ENCODE assay signal across 18 mouse cellular contexts in genomic region chr4:47284874-47285273, GRCm38 (mm10).
DNase-seq lines count a peak whose midpoint lies in the region; ATAC-seq and TF ChIP-seq lines count a peak whose summit lies in the region.
"Had no signal": no experiment of that assay in that cellular context is flagged by ENCODE, and none has a peak within 500 bp of the region (broad histone marks: within the 10 kb centered on the region; RNA-seq: fewer than 3 reads in every experiment).

No protein-coding gene starts in this region.

- TF ChIP-seq CTCF in gastrocnemius, adult 2 months (IDR thresholded peaks at IDR 0.05): no peak
- TF ChIP-seq CTCF in liver, postnatal 0 days (IDR thresholded peaks at IDR 0.05; ENCODE audit: low read depth): no peak

- WGBS in liver, postnatal 0 days (ENCODE audit: insufficient replicate concordance): 38% methylated on average over 9 of the region's 9 CpGs
- 61% methylated on average over 9 of the region's 9 CpGs for WGBS in embryonic facial prominence, embryonic 10.5 days
- WGBS in limb, embryonic 13.5 days: 28% methylated on average over 9 of the region's 9 CpGs

- no peaks in the 10 kb centered on the region for H3K4me1 ChIP-seq in liver, postnatal 0 days (ENCODE audit: insufficient read depth)
- H3K4me1 ChIP-seq in embryonic facial prominence, embryonic 10.5 days: peaks cover 16% of the 10 kb centered on the region
- H3K4me1 ChIP-seq in limb, embryonic 13.5 days: peaks cover 22% of the 10 kb centered on the region
- H3K4me1 ChIP-seq: midbrain, embryonic 13.5 days had no signal

- peak overlapping the region; percentile 58 for H3K27ac ChIP-seq in gastrocnemius, adult 2 months
- no peak overlapping the region for H3K27ac ChIP-seq in liver, postnatal 0 days (ENCODE audit: low read depth)
- no peak overlapping the region for H3K27ac ChIP-seq in embryonic facial prominence, embryonic 10.5 days (replicated peaks)
- no peak overlapping the region for H3K27ac ChIP-seq in limb, embryonic 13.5 days
- H3K27ac ChIP-seq: forebrain, embryonic 13.5 days; limb, embryonic 12.5 days; midbrain, embryonic 13.5 days; stomach, embryonic 15.5 days had no signal

- no peak for TF ChIP-seq EP300 in liver, postnatal 0 days (IDR thresholded peaks at IDR 0.05; ENCODE audit: low read depth)

- DNase-seq in gastrocnemius, adult 2 months: peak; percentile 51
- DNase-seq in gastrocnemius, postnatal 10 days: no peak
- peak; percentile 27 for DNase-seq in liver
- DNase-seq in liver, postnatal 0 days: no peak
- peak; percentile 31 for DNase-seq in embryonic facial prominence, embryonic 10.5 days (ENCODE audit: low spot score)
- DNase-seq in right cerebral cortex, postnatal 14 days: no peak
- DNase-seq: adrenal gland, adult 8-10 months; cerebellum, adult 8-10 months; gastrocnemius, postnatal 14 days; lung, postnatal 36 days had no signal

- H3K4me2 ChIP-seq in liver, postnatal 0 days (ENCODE audit: low read depth, low read length): no peak overlapping the region
- H3K4me2 ChIP-seq in limb, embryonic 13.5 days (replicated peaks): no peak overlapping the region
- H3K4me2 ChIP-seq: embryonic facial prominence, embryonic 12.5 days; forebrain, embryonic 13.5 days; limb, embryonic 12.5 days; midbrain, embryonic 13.5 days; stomach, embryonic 15.5 days had no signal

- H3K36me3 ChIP-seq in liver, postnatal 0 days (replicated peaks; ENCODE audit: insufficient read depth, low read length): no peaks in the 10 kb centered on the region
- H3K36me3 ChIP-seq in embryonic facial prominence, embryonic 10.5 days (replicated peaks): no peaks in the 10 kb centered on the region
- no peaks in the 10 kb centered on the region for H3K36me3 ChIP-seq in limb, embryonic 13.5 days
- H3K36me3 ChIP-seq: embryonic facial prominence, embryonic 12.5 days; limb, embryonic 12.5 days; midbrain, embryonic 13.5 days; stomach, embryonic 15.5 days had no signal

- no peaks in the 10 kb centered on the region for H3K9me3 ChIP-seq in liver, postnatal 0 days (ENCODE audit: low read length)
- H3K9me3 ChIP-seq in embryonic facial prominence, embryonic 10.5 days: no peaks in the 10 kb centered on the region
- no peaks in the 10 kb centered on the region for H3K9me3 ChIP-seq in limb, embryonic 13.5 days
- H3K9me3 ChIP-seq: embryonic facial prominence, embryonic 12.5 days; forebrain, embryonic 13.5 days; limb, embryonic 12.5 days; midbrain, embryonic 13.5 days; stomach, embryonic 15.5 days had no signal

- intact Hi-C loops in gastrocnemius, adult 2 months (cut with DNase I): no loop called here

- H3K9ac ChIP-seq in liver, postnatal 0 days (replicated peaks): no peak overlapping the region
- no peak overlapping the region for H3K9ac ChIP-seq in limb, embryonic 13.5 days
- H3K9ac ChIP-seq: embryonic facial prominence, embryonic 12.5 days; forebrain, embryonic 13.5 days; limb, embryonic 12.5 days; midbrain, embryonic 13.5 days; stomach, embryonic 15.5 days had no signal

- ATAC-seq in liver, postnatal 0 days: no peak
- peak; percentile 37; the same call in 1 of the 2 replicates for ATAC-seq in limb, embryonic 13.5 days (ENCODE audit: low FRiP score, low read depth)
- no peak for ATAC-seq in monocyte, adult 5-6 weeks (replicated peaks; ENCODE audit: insufficient number of reproducible peaks, low FRiP score, low TSS enrichment, poor library complexity, severe bottlenecking)
- ATAC-seq: intestine, postnatal 0 days; midbrain, embryonic 13.5 days had no signal

- no peak overlapping the region for H3K4me3 ChIP-seq in gastrocnemius, adult 2 months
- no peak overlapping the region for H3K4me3 ChIP-seq in liver, postnatal 0 days (ENCODE audit: low read depth, low read length)
- H3K4me3 ChIP-seq in embryonic facial prominence, embryonic 10.5 days: no peak overlapping the region
- no peak overlapping the region for H3K4me3 ChIP-seq in limb, embryonic 13.5 days
- H3K4me3 ChIP-seq: embryonic facial prominence, embryonic 12.5 days; forebrain, embryonic 13.5 days; limb, embryonic 12.5 days; midbrain, embryonic 13.5 days; stomach, embryonic 15.5 days had no signal

- no peaks in the 10 kb centered on the region for H3K27me3 ChIP-seq in liver, postnatal 0 days (ENCODE audit: insufficient read depth, low read length)
- H3K27me3 ChIP-seq in embryonic facial prominence, embryonic 10.5 days (replicated peaks; ENCODE audit: low read depth, poor library complexity, severe bottlenecking): no peaks in the 10 kb centered on the region
- H3K27me3 ChIP-seq in limb, embryonic 13.5 days: no peaks in the 10 kb centered on the region
- H3K27me3 ChIP-seq: embryonic facial prominence, embryonic 12.5 days; forebrain, embryonic 13.5 days; limb, embryonic 12.5 days; midbrain, embryonic 13.5 days had no signal

Comparison
In these comparisons a context has a peak if more than half of its experiments do, and no peak if none do; other contexts are left out.
1. DNase-seq: peak in gastrocnemius, adult 2 months (single experiment), liver (single experiment) and embryonic facial prominence, embryonic 10.5 days (single experiment); none in gastrocnemius, postnatal 10 days (single experiment), liver, postnatal 0 days (single experiment) and right cerebral cortex, postnatal 14 days (single experiment).